Comparison of ENCODE assay signal across 10 mouse cellular contexts in genomic region chr1:33738681-33739278, GRCm38 (mm10). TPM values are rescaled to one million over a fixed set of nuclear protein-coding genes. Genes with fewer than 3 reads are reported as not detected.
DNase-seq lines count a peak whose midpoint lies in the region; ATAC-seq and TF ChIP-seq lines count a peak whose summit lies in the region.
"Had no signal": no experiment of that assay in that cellular context is flagged by ENCODE, and none has a peak within 500 bp of the region (broad histone marks: within the 10 kb centered on the region; RNA-seq: fewer than 3 reads in every experiment).

No protein-coding gene starts in this region.

- intact Hi-C loops in gastrocnemius, postnatal 36 days (cut with DNase I), result loop anchor here (5.0 kb wide), 1 partner anchor 66 kb away; no protein-coding TSS in a partner anchor

- no peak overlapping the region for H3K4me2 ChIP-seq in hindbrain, embryonic 12.5 days (replicated peaks)
- no peak overlapping the region for H3K4me2 ChIP-seq in hindbrain, embryonic 13.5 days
- no peak overlapping the region for H3K4me2 ChIP-seq in forebrain, postnatal 0 days (ENCODE audit: low read depth)
- no peak overlapping the region; the same call in 1 of the 2 replicates for H3K4me2 ChIP-seq in liver, postnatal 0 days (ENCODE audit: low read depth, low read length)
- H3K4me2 ChIP-seq: heart, embryonic 15.5 days; lung, embryonic 15.5 days had no signal

- DNase-seq in forebrain, postnatal 0 days, result no peak
- DNase-seq in liver, postnatal 0 days, result no peak
- DNase-seq in gastrocnemius, postnatal 36 days, result no peak
- no peak for DNase-seq in layer of hippocampus, adult 2 months (ENCODE audit: low spot score in 2 of 2)

- peak; percentile 12; the same call in 1 of the 2 replicates for ATAC-seq in hindbrain, embryonic 12.5 days (ENCODE audit: low FRiP score)
- ATAC-seq in hindbrain, embryonic 13.5 days (ENCODE audit: low FRiP score), result no peak; the same call in 1 of the 2 replicates
- peak; percentile 42 for ATAC-seq in CD4-positive, CD25-positive, alpha-beta regulatory T cell, adult 4 months
- ATAC-seq in forebrain, postnatal 0 days, result peak; percentile 25
- ATAC-seq in liver, postnatal 0 days, result peak; percentile 18; the same call in 1 of the 2 replicates
- no peak for ATAC-seq in frontal cortex, adult (ENCODE audit: low TSS enrichment)

- H3K9ac ChIP-seq in hindbrain, embryonic 12.5 days, result no peak overlapping the region
- no peak overlapping the region for H3K9ac ChIP-seq in hindbrain, embryonic 13.5 days
- no peak overlapping the region for H3K9ac ChIP-seq in forebrain, postnatal 0 days
- H3K9ac ChIP-seq in liver, postnatal 0 days (replicated peaks), result no peak overlapping the region
- H3K9ac ChIP-seq: heart, embryonic 15.5 days; lung, embryonic 15.5 days had no signal

- H3K4me1 ChIP-seq in hindbrain, embryonic 12.5 days, result no peaks in the 10 kb centered on the region
- H3K4me1 ChIP-seq in hindbrain, embryonic 13.5 days (replicated peaks), result 0 out of 2 replicates have a peak, but pooled peaks cover 4% of the 10 kb centered on the region
- no peaks in the 10 kb centered on the region for H3K4me1 ChIP-seq in forebrain, postnatal 0 days (ENCODE audit: insufficient read depth)
- no peaks in the 10 kb centered on the region for H3K4me1 ChIP-seq in liver, postnatal 0 days (ENCODE audit: insufficient read depth)
- H3K4me1 ChIP-seq: heart, embryonic 15.5 days; lung, embryonic 15.5 days had no signal

- peaks cover 58% of the 10 kb centered on the region for H3K36me3 ChIP-seq in hindbrain, embryonic 12.5 days
- H3K36me3 ChIP-seq in hindbrain, embryonic 13.5 days, result peaks cover 65% of the 10 kb centered on the region
- peaks cover 54% of the 10 kb centered on the region for H3K36me3 ChIP-seq in forebrain, postnatal 0 days (ENCODE audit: insufficient read depth)
- peaks cover 13% of the 10 kb centered on the region for H3K36me3 ChIP-seq in liver, postnatal 0 days (replicated peaks; ENCODE audit: insufficient read depth, low read length)

- no peak for TF ChIP-seq CTCF in forebrain, postnatal 0 days (IDR thresholded peaks at IDR 0.05; ENCODE audit: low read depth)
- TF ChIP-seq CTCF in liver, postnatal 0 days (IDR thresholded peaks at IDR 0.05; ENCODE audit: low read depth), result no peak
- TF ChIP-seq CTCF in layer of hippocampus, adult 2 months (conservative IDR thresholded peaks at IDR 0.05), result no peak

- 89% methylated on average over 11 of the region's 11 CpGs for WGBS in hindbrain, embryonic 12.5 days
- WGBS in hindbrain, embryonic 13.5 days, result 89% methylated on average over 11 of the region's 11 CpGs
- 90% methylated on average over 11 of the region's 11 CpGs for WGBS in forebrain, postnatal 0 days
- WGBS in liver, postnatal 0 days (ENCODE audit: insufficient replicate concordance), result 76% methylated on average over 11 of the region's 11 CpGs

- no peak for TF ChIP-seq EP300 in liver, postnatal 0 days (IDR thresholded peaks at IDR 0.05; ENCODE audit: low read depth)

- no peaks in the 10 kb centered on the region for H3K9me3 ChIP-seq in hindbrain, embryonic 12.5 days (replicated peaks)
- H3K9me3 ChIP-seq in hindbrain, embryonic 13.5 days, result no peaks in the 10 kb centered on the region
- no peaks in the 10 kb centered on the region for H3K9me3 ChIP-seq in forebrain, postnatal 0 days (ENCODE audit: low read length)
- H3K9me3 ChIP-seq in liver, postnatal 0 days (ENCODE audit: low read length), result no peaks in the 10 kb centered on the region
- H3K9me3 ChIP-seq: heart, embryonic 15.5 days; lung, embryonic 15.5 days had no signal

- H3K4me3 ChIP-seq in hindbrain, embryonic 12.5 days, result no peak overlapping the region
- H3K4me3 ChIP-seq in hindbrain, embryonic 13.5 days, result no peak overlapping the region
- no peak overlapping the region for H3K4me3 ChIP-seq in forebrain, postnatal 0 days (ENCODE audit: low read depth, low read length)
- no peak overlapping the region for H3K4me3 ChIP-seq in liver, postnatal 0 days (ENCODE audit: low read depth, low read length)
- H3K4me3 ChIP-seq in layer of hippocampus, adult 2 months, result no peak overlapping the region
- H3K4me3 ChIP-seq: heart, embryonic 15.5 days; lung, embryonic 15.5 days had no signal

- no peak overlapping the region for H3K27ac ChIP-seq in hindbrain, embryonic 12.5 days
- H3K27ac ChIP-seq in hindbrain, embryonic 13.5 days, result no peak overlapping the region
- H3K27ac ChIP-seq in forebrain, postnatal 0 days (ENCODE audit: low read depth, low read length), result no peak overlapping the region
- no peak overlapping the region for H3K27ac ChIP-seq in liver, postnatal 0 days (ENCODE audit: low read depth)
- H3K27ac ChIP-seq in layer of hippocampus, adult 2 months, result no peak overlapping the region
- H3K27ac ChIP-seq: heart, embryonic 15.5 days; lung, embryonic 15.5 days had no signal

- no peaks in the 10 kb centered on the region for H3K27me3 ChIP-seq in hindbrain, embryonic 12.5 days
- no peaks in the 10 kb centered on the region for H3K27me3 ChIP-seq in hindbrain, embryonic 13.5 days
- no peaks in the 10 kb centered on the region for H3K27me3 ChIP-seq in forebrain, postnatal 0 days (ENCODE audit: insufficient read depth, low read length)
- H3K27me3 ChIP-seq in liver, postnatal 0 days (ENCODE audit: insufficient read depth, low read length), result no peaks in the 10 kb centered on the region
- H3K27me3 ChIP-seq: heart, embryonic 15.5 days; lung, embryonic 15.5 days had no signal

RNA-seq across cellular contexts. Expression of gene Bag2, which starts 18.8 kb away (rescaled TPM):
- polyA plus RNA-seq in hindbrain, embryonic 12.5 days (2016; fragmentation: Nextera tagmentation; extraction: Ambion mirVana), result 19.7 and 24.9 TPM in 2 replicates
- polyA plus RNA-seq in hindbrain, embryonic 13.5 days (2015; fragmentation: Nextera tagmentation; extraction: Ambion mirVana), result 17.8 and 17.9 TPM in 2 replicates
- 1 to 10 TPM in 1 of 2 experiments, under 1 TPM in 1; 0.91 to 2.3 TPM for polyA plus RNA-seq in CD4-positive, CD25-positive, alpha-beta regulatory T cell, adult 4 months (2017; shearing (Covaris generic))
- total RNA-seq in forebrain, postnatal 0 days (2014; rRNA removed), result 26.5 and 33.1 TPM in 2 replicates
- polyA plus RNA-seq in forebrain, postnatal 0 days (2015; fragmentation: Nextera tagmentation; extraction: Ambion mirVana), result 27.6 and 29.0 TPM in 2 replicates
- 12.8 and 16.0 TPM in 2 replicates for polyA plus RNA-seq in liver, postnatal 0 days (2015; fragmentation: Nextera tagmentation; extraction: Ambion mirVana)
- 10 to 100 TPM; 15.8 to 19.0 TPM for total RNA-seq in gastrocnemius, postnatal 36 days (2021)
- 10 to 100 TPM in 1 of 2 experiments, 1 to 10 TPM in 1; 9.8 to 10.1 TPM for total RNA-seq in layer of hippocampus, adult 2 months (2021)

RNA-seq across cellular contexts. Expression of gene Rab23, which starts 19.1 kb away (rescaled TPM):
- polyA plus RNA-seq in hindbrain, embryonic 12.5 days (2016; fragmentation: Nextera tagmentation; extraction: Ambion mirVana), result 31.0 and 31.2 TPM in 2 replicates
- polyA plus RNA-seq in hindbrain, embryonic 13.5 days (2015; fragmentation: Nextera tagmentation; extraction: Ambion mirVana), result 25.9 and 28.3 TPM in 2 replicates
- polyA plus RNA-seq in CD4-positive, CD25-positive, alpha-beta regulatory T cell, adult 4 months (2017; shearing (Covaris generic)), result 1 to 10 TPM; 8.0 to 9.7 TPM
- total RNA-seq in forebrain, postnatal 0 days (2014; rRNA removed), result 9.0 and 13.8 TPM in 2 replicates
- 21.1 and 25.4 TPM in 2 replicates for polyA plus RNA-seq in forebrain, postnatal 0 days (2015; fragmentation: Nextera tagmentation; extraction: Ambion mirVana)
- 2.3 and 2.8 TPM in 2 replicates for polyA plus RNA-seq in liver, postnatal 0 days (2015; fragmentation: Nextera tagmentation; extraction: Ambion mirVana)
- 1 to 10 TPM; 4.2 to 5.1 TPM for total RNA-seq in gastrocnemius, postnatal 36 days (2021)
- 10 to 100 TPM; 22.6 to 28.4 TPM for total RNA-seq in layer of hippocampus, adult 2 months (2021)

Comparison
In these comparisons a context has a peak if more than half of its experiments do, and no peak if none do; other contexts are left out.
1. ATAC-seq: peak in hindbrain, embryonic 12.5 days (single experiment), CD4-positive, CD25-positive, alpha-beta regulatory T cell, adult 4 months (single experiment), forebrain, postnatal 0 days (single experiment) and liver, postnatal 0 days (single experiment); none in hindbrain, embryonic 13.5 days (single experiment) and frontal cortex, adult (single experiment).